Mouse (Mus musculus) spleen, adult 2 months (tissue): ENCODE results near the gene Ice1. TPM values are rescaled to one million over a fixed set of nuclear protein-coding genes. Genes with fewer than 3 reads are reported as not detected.

Experiments
- DNase-seq, 2 experiments: peaks; one replicate each; pipeline versions ENCODE4 v3.0.0 to v3.0.0-alpha.2; 2012 to 2021; ENCODE audit warnings: low spot score in 2 of 2, low read depth in 1 of 2
- H3K27ac ChIP-seq: fragments of 200-500 bp; 2 replicates; pipeline ENCODE4 v1.5.1; 2012; ENCODE audit warnings: low read length, inconsistent platforms; ENCODE audit not compliant: insufficient read depth
- H3K27me3 ChIP-seq: fragments of 200-500 bp; 2 replicates; pipeline ENCODE4 v1.6.1; 2012; ENCODE audit warnings: mild to moderate bottlenecking, moderate library complexity, low read length, inconsistent platforms; ENCODE audit not compliant: control insufficient read depth, insufficient read depth
- H3K36me3 ChIP-seq: fragments of 200-500 bp; 2 replicates; pipeline ENCODE4 v1.6.1; 2012; ENCODE audit warnings: mild to moderate bottlenecking, low read length, inconsistent platforms; ENCODE audit not compliant: control insufficient read depth, insufficient read depth
- H3K4me1 ChIP-seq: fragments of 200-500 bp; 2 replicates; pipeline ENCODE4 v1.6.1; 2011; ENCODE audit warnings: inconsistent platforms; ENCODE audit not compliant: control insufficient read depth, insufficient read depth, insufficient read length
- H3K4me3 ChIP-seq: fragments of 200-500 bp; 2 replicates; pipeline ENCODE4 v1.5.1; 2011; ENCODE audit warnings: mild to moderate bottlenecking, inconsistent platforms; ENCODE audit not compliant: insufficient read depth, insufficient read length; ENCODE audit errors: extremely low read depth
- CTCF ChIP-seq: fragments of 200-500 bp; IDR thresholded peaks from 2 replicates; pipeline ENCODE4 v1.5.1; 2011; ENCODE audit warnings: mild to moderate bottlenecking, inconsistent platforms; ENCODE audit not compliant: insufficient read depth, insufficient read length, insufficient replicate concordance; ENCODE audit errors: extremely low read depth
- POLR2A ChIP-seq: fragments of 200-500 bp; IDR thresholded peaks from 2 replicates; pipeline ENCODE4 v1.6.1; 2011; ENCODE audit warnings: low read depth, low read length, inconsistent platforms
- WGBS: fragments of 180-500 bp; shearing (Covaris S2); methylation state at CpG from one replicate; pipeline ENCODE4 v1.1.7; 2018; 5-methylcytosine and 5-hydroxymethylcytosine counted together
- polyA plus RNA-seq: library from polyadenylated mRNA; depleted of rRNA; stranded (reverse); fragments of >200 nt; gene quantifications from 2 replicates; pipeline ENCODE4 v1.2.3, GENCODE M21; 2012; rRNA removed

The Ice1 gene
- polyA plus RNA-seq, 1 experiment, result 20.4 TPM

GRCm38 (mm10) chr13:70508708-70509374, 128.6 kb downstream of the Ice1 start:
- H3K4me3 ChIP-seq, result no peak overlapping the region
- no peak overlapping the region for H3K27ac ChIP-seq
- H3K4me1 ChIP-seq, result no peaks in the 10 kb centered on the region
- no peak for DNase-seq
- 77% methylated on average over 5 of the region's 5 CpGs for WGBS
- H3K36me3 ChIP-seq, result no peaks in the 10 kb centered on the region
- TF ChIP-seq CTCF, result no peak
- TF ChIP-seq POLR2A, result no peak
- no peaks in the 10 kb centered on the region for H3K27me3 ChIP-seq

Other genes starting within 250 kb of the Ice1 start
- gene Adamts16, start 204.2 kb upstream of the Ice1 start, polyA plus RNA-seq, result 0.08 and 0.13 TPM in 2 replicates